Mouse (Mus musculus) natural killer cell, adult 2 months (primary cell): ENCODE results near the gene Hpf1.
A peak's percentile ranks its signal among the peaks of the same experiment; 100 is the strongest.

Source experiments
- DNase-seq, 2 experiments: peaks; one replicate each; pipeline ENCODE4 v3.0.0; 2022; ENCODE audit warnings: low spot score in 2 of 2

Gene Hpf1

GRCm38 (mm10) chr8:60889843-60890519 lies at the start of gene Hpf1:
TSS of gene Hpf1 (plus strand) at chr8:60890418.
- DNase-seq: peak; percentile 92 to 94

GRCm38 (mm10) chr8:60842388-60842787 lies 47.8 kb upstream of the Hpf1 start:
- no peak for DNase-seq

GRCm38 (mm10) chr8:60857559-60857958 lies 32.7 kb upstream of the Hpf1 start:
- DNase-seq: no peak

DNA sequence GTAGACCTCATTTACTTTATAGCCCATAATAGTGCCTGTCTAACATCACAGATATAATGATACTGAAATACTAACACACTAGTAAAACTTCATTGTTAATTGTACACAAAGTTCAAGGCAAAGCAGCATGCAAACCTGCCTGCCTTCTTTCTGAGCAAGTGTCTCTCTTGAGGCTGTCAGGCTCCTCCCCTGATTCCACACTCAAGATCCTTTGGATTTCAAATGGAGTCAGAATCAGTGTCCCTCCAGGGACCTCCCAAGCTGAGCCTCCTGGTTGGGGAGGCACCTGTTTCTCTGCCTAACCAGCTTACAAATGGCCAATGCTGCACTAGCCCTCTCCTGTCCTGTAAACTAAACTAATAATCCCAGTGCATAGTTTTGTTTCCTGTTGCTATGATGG lies 32.1 kb upstream of the Hpf1 start:
- no peak for DNase-seq

GRCm38 (mm10) chr8:60858911-60859476 lies 31.2 kb upstream of the Hpf1 start:
- DNase-seq: no peak

DNA sequence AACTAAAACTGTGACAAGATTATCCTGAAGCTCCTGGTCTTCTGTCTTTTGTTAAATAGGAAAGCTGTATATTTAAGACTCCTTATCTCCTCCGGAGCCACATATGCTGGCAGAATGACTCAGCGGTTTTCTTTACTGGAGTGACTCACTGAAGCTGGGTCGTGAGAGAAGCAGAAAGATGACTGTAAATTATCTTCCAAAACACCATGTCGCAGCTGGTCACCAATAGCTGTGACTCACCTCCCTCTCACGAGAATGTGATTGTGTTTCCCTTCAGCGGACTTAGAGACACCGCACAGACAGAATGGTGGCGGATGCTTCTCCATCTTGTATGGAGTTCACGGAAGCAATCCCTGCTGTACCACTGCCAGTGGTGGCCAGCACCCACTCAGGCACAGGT lies 30.6 kb upstream of the Hpf1 start:
- no peak for DNase-seq

- no peak for DNase-seq
Observed at GRCm38 (mm10) chr8:60860749-60861148, 29.5 kb upstream of the Hpf1 start.

DNA sequence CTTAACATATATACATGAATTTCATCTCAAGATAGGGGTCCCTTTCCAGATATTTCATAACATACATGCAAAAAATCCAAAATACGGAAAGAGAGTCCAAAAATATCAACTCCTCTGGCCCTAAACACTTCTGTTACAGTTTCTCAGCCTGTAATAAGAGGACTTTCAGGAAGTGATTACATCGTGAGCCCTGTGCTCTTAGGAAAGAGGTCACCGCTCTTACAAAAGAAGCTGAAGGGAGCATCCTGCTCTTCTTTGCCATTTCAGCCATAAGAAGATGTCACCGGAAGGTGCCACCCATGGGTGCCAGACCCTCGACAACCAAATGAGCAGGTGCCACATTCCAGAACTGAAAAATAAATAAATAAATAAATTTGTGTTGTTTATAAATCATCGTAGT lies 28.4 kb upstream of the Hpf1 start:
- no peak for DNase-seq

GRCm38 (mm10) chr8:60864875-60865274 lies 25.3 kb upstream of the Hpf1 start:
- no peak for DNase-seq

DNA sequence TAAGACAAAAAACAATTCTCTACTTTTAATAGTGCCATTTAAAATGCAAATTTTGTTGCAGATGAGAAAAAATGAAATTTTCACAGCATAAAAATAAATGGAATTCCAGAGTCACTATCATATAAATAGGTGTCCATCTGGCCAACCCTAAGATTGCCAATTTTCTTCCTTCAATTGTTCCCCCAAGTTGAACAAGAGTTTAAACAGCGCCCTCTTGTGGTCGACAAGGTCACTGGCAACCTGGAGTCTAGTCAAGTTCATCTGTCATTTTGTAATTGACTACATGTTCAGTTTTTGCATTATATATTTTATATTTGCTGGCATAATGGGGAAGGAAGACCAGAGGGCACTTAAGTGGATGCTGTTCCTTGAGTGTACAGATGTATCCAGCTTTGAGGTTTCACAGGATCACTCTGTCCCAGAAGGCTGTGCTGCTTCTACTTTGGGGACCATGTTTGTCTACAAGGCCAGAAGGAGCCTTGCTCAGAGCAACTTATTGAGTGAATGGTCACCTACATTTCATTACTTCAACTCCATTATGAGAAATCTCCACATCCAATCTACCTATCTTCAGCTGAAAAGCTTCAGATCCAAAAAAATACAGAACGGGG lies 24.6 kb upstream of the Hpf1 start:
- peak; percentile 27 to 53 for DNase-seq

GRCm38 (mm10) chr8:60867468-60868115 lies 22.6 kb upstream of the Hpf1 start:
- DNase-seq: no peak

- no peak for DNase-seq
Observed at GRCm38 (mm10) chr8:60868236-60868965, 21.8 kb upstream of the Hpf1 start.

- no peak for DNase-seq
Observed at GRCm38 (mm10) chr8:60869761-60870160, 20.5 kb upstream of the Hpf1 start.

DNA sequence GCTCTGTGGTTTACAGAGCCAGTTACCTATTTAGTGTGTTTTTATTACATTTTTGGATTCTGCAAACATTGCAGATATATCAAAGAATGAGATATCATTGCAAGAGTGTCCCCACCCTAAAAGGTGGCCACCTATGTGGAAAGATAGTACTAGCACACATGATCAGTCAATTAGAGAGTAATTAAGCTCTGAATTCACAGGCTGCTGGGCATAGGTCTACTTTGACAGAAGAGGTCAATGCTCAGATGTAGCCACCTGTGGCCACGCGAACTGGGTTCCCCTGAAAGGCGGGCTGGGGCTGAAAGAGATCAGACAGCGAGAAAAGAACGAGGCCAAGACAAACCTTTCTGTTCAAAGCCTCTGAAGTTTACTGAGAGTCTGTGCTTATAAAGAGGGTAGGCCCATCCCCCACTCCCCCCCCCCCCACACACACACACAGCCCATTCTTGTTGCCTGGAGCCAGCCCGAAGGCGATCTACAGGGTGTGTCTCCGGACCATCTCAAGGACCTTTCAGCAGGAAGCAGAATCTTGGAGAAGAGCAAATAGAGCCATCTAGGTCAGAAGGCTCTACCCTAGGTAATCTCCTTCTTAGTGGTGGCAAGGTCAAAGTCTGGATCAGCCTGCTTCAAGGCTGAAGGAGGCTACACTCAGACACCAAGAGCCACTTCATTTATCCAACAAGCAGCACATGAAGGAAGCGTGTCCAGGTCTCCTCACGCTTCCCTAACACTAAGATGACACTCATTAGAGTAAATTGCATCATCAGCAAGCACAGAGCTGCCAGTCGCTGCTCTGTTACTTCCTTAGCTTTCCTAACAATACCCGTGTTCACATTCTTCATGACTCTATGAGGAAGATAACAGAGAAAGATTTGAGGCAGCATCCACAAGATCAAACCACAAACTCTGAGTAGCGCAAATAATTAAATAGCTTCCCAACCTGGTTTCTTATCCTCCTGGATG lies 19.7 kb upstream of the Hpf1 start:
- DNase-seq: no peak

- no peak for DNase-seq
Observed at GRCm38 (mm10) chr8:60878617-60879016, 11.6 kb upstream of the Hpf1 start.

DNA sequence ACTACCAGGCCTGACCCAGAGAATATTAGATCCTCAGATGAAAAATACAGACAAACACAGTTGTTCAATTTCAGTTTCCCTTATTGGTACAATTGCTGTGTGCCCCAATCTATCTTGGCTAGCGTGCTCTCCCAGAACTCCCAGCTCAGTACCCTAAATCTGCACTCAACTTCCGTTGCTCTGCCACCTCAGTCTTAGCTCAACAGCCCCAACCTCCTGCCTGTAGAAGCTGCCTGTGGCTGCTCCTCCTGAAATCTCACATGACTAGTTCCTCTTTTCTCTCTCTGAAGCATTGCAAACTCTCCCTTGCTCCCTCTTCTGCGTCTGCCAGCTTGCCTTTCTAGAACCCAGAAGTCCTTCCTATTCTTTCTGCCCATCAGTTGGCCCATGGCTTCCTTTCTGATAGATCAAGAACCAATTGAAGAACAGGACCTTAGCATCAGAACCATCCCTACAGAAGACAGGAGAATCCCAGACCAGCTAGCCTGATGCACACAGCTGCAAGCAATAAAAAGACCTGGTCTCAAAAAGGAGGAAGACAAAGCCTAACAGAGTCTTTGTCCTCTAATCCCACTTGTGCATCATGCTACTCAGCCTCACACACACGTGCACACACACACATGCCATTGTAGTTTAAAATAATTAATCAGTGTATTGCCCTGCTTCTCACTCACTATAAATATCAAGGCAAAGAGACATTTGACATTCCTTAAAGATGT lies 6.6 kb upstream of the Hpf1 start:
- peak in 1 of 2 experiments; percentile 26 for DNase-seq

DNA sequence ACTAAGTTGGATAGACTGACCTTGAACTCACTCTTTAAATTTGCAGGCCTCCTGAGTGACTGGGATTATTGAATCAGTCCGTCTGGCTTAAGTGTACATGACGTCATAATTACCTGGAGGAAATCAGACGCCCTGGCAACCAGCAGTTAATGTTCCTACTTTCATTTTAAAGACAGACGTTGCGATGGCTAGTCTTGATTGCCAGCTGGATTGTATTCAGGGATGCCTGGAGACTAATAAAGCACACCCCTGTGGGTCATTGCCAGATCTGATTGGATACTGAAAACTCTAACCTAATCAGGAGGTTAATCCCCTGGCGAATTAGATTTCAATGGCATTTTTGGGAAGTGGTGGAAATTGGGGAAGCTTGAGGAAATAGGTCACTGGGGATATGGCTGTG lies 3.5 kb upstream of the Hpf1 start:
- no peak for DNase-seq

- DNase-seq: no peak
Observed at GRCm38 (mm10) chr8:60889131-60889842, 931 bp upstream of the Hpf1 start.

DNA sequence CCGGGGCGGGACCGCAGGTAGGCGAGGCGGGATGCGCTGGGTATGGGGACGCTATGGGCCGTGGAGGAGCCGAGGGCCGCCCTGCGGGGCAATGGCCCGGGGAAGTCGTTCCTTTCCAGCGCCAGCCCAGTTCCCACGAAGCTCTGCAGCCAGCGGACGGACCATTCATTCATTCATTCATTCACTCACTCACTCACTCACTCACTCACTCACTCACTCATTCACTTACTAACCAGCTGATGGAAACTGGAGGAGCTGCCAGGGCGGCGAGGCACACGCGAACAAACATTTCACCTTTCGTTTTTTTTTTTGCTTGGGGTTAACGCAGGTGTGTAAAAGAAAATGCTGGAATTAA lies 279 bp downstream of the Hpf1 start:
- DNase-seq: no peak

GRCm38 (mm10) chr8:60891757-60892156 lies 1.5 kb downstream of the Hpf1 start:
- DNase-seq: no peak
